Mouse (Mus musculus) erythroid progenitor cell, adult 5-6 weeks (primary cell): ENCODE results near the gene Apba3. TPM values are rescaled to one million over a fixed set of nuclear protein-coding genes. Genes with fewer than 3 reads are reported as not detected.
"Not testable (repeated sequence)": the region's sequence is repeated elsewhere in the genome, so short reads cannot be mapped to it uniquely, and the experiment has no call there.

ENCODE experiments used
- ATAC-seq: replicated peaks from 2 replicates; pipeline ENCODE4 v1.8.0; 2016; ENCODE audit warnings: moderate number of reproducible peaks, mild to moderate bottlenecking, moderate TSS enrichment, inconsistent platforms; ENCODE audit not compliant: poor library complexity, low FRiP score, severe bottlenecking
- total RNA-seq, 2 experiments: library from RNA; stranded (forward) in 1 of 2; stranded (reverse) in 1 of 2; fragments of 150-400 nt in 1 of 2; fragments of 186-747, 209-891 nt in 1 of 2; gene quantifications; 2 replicates each; pipeline versions ENCODE4 v1.2.3 to v1.2.4; 2015 to 2017; ENCODE audit warnings: low replicate concordance in 2 of 2

The Apba3 gene
- total RNA-seq (2015; ENCODE audit: low replicate concordance) (not detected in 2 replicates), total RNA-seq (2017; ENCODE audit: low replicate concordance) (14.0 TPM in 1 of 2 replicates, not detected in the other)

GRCm38 (mm10) chr10:81266211-81267105 lies at the start of gene Apba3, which contains the start of gene Mrpl54:
Gene Apba3 (plus strand): TSS chr10:81266960.
Gene Mrpl54 (minus strand): TSS chr10:81266934.
- ATAC-seq, result peak; percentile 89

- ATAC-seq, result not testable (repeated sequence)
Measured at GRCm38 (mm10) chr10:81217267-81217666, 49.5 kb upstream of the Apba3 start.

GRCm38 (mm10) chr10:81217964-81218363 lies 48.8 kb upstream of the Apba3 start:
- peak; percentile 75 for ATAC-seq

GRCm38 (mm10) chr10:81221402-81222015 lies 45.3 kb upstream of the Apba3 start:
- ATAC-seq, result no peak

GRCm38 (mm10) chr10:81223731-81224130 lies 43.0 kb upstream of the Apba3 start:
- not testable (repeated sequence) for ATAC-seq

GRCm38 (mm10) chr10:81229735-81230437 lies 36.9 kb upstream of the Apba3 start:
- no peak for ATAC-seq

GRCm38 (mm10) chr10:81230438-81231332 lies 36.1 kb upstream of the Apba3 start, which contains the start of gene Atcay:
Gene Atcay (minus strand): TSS chr10:81230833.
- no peak for ATAC-seq

GRCm38 (mm10) chr10:81231436-81231835 lies 35.3 kb upstream of the Apba3 start:
- ATAC-seq, result no peak

- ATAC-seq, result peak; percentile 77
Measured at GRCm38 (mm10) chr10:81232580-81233225, 34.1 kb upstream of the Apba3 start, which contains the start of gene Zfr2. Gene Zfr2 (plus strand): TSS chr10:81233155.

- ATAC-seq, result no peak
Measured at GRCm38 (mm10) chr10:81233226-81233585, 33.6 kb upstream of the Apba3 start.

GRCm38 (mm10) chr10:81234206-81234605 lies 32.6 kb upstream of the Apba3 start:
- no peak for ATAC-seq

GRCm38 (mm10) chr10:81236471-81237268 lies 30.1 kb upstream of the Apba3 start:
- ATAC-seq, result no peak

- ATAC-seq, result no peak
Measured at GRCm38 (mm10) chr10:81238618-81239017, 28.1 kb upstream of the Apba3 start.

GRCm38 (mm10) chr10:81240876-81241275 lies 25.9 kb upstream of the Apba3 start:
- ATAC-seq, result no peak

GRCm38 (mm10) chr10:81242021-81242420 lies 24.7 kb upstream of the Apba3 start:
- no peak for ATAC-seq

GRCm38 (mm10) chr10:81244146-81244545 lies 22.6 kb upstream of the Apba3 start:
- ATAC-seq, result no peak

- ATAC-seq, result peak; percentile 63
Measured at GRCm38 (mm10) chr10:81244595-81244994, 22.2 kb upstream of the Apba3 start.

GRCm38 (mm10) chr10:81245166-81245565 lies 21.6 kb upstream of the Apba3 start:
- ATAC-seq, result no peak
